In genomic region chr2:68471759-68472550, GRCm38 (mm10) we compare ENCODE assay signal across 8 mouse cellular contexts. TPM values are rescaled to one million over a fixed set of nuclear protein-coding genes. Genes with fewer than 3 reads are reported as not detected.
A peak's percentile ranks its signal among the peaks of the same experiment; 100 is the strongest.
DNase-seq lines count a peak whose midpoint lies in the region; ATAC-seq and TF ChIP-seq lines count a peak whose summit lies in the region.

Gene Stk39, minus strand, starts transcription at chr2:68472268.

- H3K4me3 ChIP-seq in hindbrain, postnatal 0 days (ENCODE audit: low read length), result peak within 1 kb of the TSS; percentile 70
- H3K4me3 ChIP-seq in left cerebral cortex, adult 2 months, result peak within 1 kb of the TSS; percentile 76

- peak within 1 kb of the TSS; percentile 89 for H3K9ac ChIP-seq in hindbrain, postnatal 0 days (replicated peaks; ENCODE audit: low read length)

- H3K4me1 ChIP-seq in hindbrain, postnatal 0 days (ENCODE audit: insufficient read depth, low read length), result peaks cover 15% of the 10 kb centered on the region

- peak; percentile 61 for DNase-seq in adipocyte (ENCODE audit: low spot score)
- DNase-seq in cerebellum, postnatal 4 days (ENCODE audit: low spot score in 2 of 2), result peak; percentile 64 to 80
- peak; percentile 83 for DNase-seq in gastrocnemius, postnatal 10 days
- peak; percentile 85 for DNase-seq in hindbrain, postnatal 0 days (ENCODE audit: low spot score)
- DNase-seq in left cerebral cortex, adult 2 months (ENCODE audit: extremely low spot score in 1 of 2, low spot score in 2 of 2), result peak; percentile 71 to 76
- DNase-seq in right cerebral cortex, postnatal 25 days, result peak; percentile 75
- peak; percentile 75 for DNase-seq in yolk sac, embryonic 10.5 days (ENCODE audit: low spot score)

- intact Hi-C loops in left cerebral cortex, adult 2 months (cut with DNase I), result loop anchor here (2.0 to 10.0 kb wide), 2 partner anchors 91 to 283 kb away; no protein-coding TSS in a partner anchor

- ATAC-seq in hindbrain, postnatal 0 days, result peak; percentile 87
- peak; percentile 81 for ATAC-seq in megakaryocyte, adult 5-6 weeks (ENCODE audit: poor library complexity, severe bottlenecking)

- WGBS in hindbrain, postnatal 0 days, result 1% methylated on average over 48 of the region's 99 CpGs

- H3K27ac ChIP-seq in hindbrain, postnatal 0 days, result peak within 1 kb of the TSS; percentile 85
- H3K27ac ChIP-seq in left cerebral cortex, adult 2 months, result peak within 1 kb of the TSS; percentile 88

- H3K36me3 ChIP-seq in hindbrain, postnatal 0 days (ENCODE audit: insufficient read depth, low read length), result no peaks in the 10 kb centered on the region

- H3K9me3 ChIP-seq in hindbrain, postnatal 0 days (ENCODE audit: low read length), result no peaks in the 10 kb centered on the region

- peak within 1 kb of the TSS; percentile 95 for H3K4me2 ChIP-seq in hindbrain, postnatal 0 days (ENCODE audit: low read depth, low read length)

- TF ChIP-seq CTCF in hindbrain, postnatal 0 days (IDR thresholded peaks at IDR 0.05; ENCODE audit: low read depth), result no peak
- no peak for TF ChIP-seq CTCF in left cerebral cortex, adult 2 months (IDR thresholded peaks at IDR 0.05)

- H3K27me3 ChIP-seq in hindbrain, postnatal 0 days (ENCODE audit: insufficient read depth, low read length), result no peaks in the 10 kb centered on the region

RNA-seq across cellular contexts. Expression of gene Stk39, which starts in this region (rescaled TPM):
- total RNA-seq in gastrocnemius, postnatal 10 days (2021), result 10 to 100 TPM; 15.0 to 17.6 TPM
- total RNA-seq in hindbrain, postnatal 0 days (2014; rRNA removed), result 24.2 and 30.8 TPM in 2 replicates
- 38.4 and 40.2 TPM in 2 replicates for polyA plus RNA-seq in hindbrain, postnatal 0 days (2015; fragmentation: Nextera tagmentation; extraction: Ambion mirVana)
- 10 to 100 TPM; 82.0 to 87.6 TPM for total RNA-seq in left cerebral cortex, adult 2 months (2021)
- total RNA-seq in megakaryocyte, adult 5-6 weeks (2015), result 5.0 and 6.2 TPM in 2 replicates
- total RNA-seq in megakaryocyte, adult 5-6 weeks (2017), result 3.9 and 7.1 TPM in 2 replicates

Comparison
In these comparisons a context has a peak if more than half of its experiments do, and no peak if none do; other contexts are left out.
1. Peak in every context shown above with its lines: DNase-seq, ATAC-seq, H3K4me3 ChIP-seq and H3K27ac ChIP-seq.